ENCODE assay signal across 9 mouse cellular contexts in genomic region chr1:171566777-171567176, GRCm38 (mm10). TPM values are rescaled to one million over a fixed set of nuclear protein-coding genes. Genes with fewer than 3 reads are reported as not detected.
DNase-seq lines count a peak whose midpoint lies in the region; ATAC-seq lines count a peak whose summit lies in the region.
"Had no signal": no experiment of that assay in that cellular context is flagged by ENCODE, and none has a peak within 500 bp of the region (broad histone marks: within the 10 kb centered on the region; RNA-seq: fewer than 3 reads in every experiment).

No protein-coding gene starts in this region.

- H3K36me3 ChIP-seq in embryonic facial prominence, embryonic 11.5 days (replicated peaks; ENCODE audit: control insufficient read depth, insufficient read depth, low read depth, low read length), result no peaks in the 10 kb centered on the region
- no peaks in the 10 kb centered on the region for H3K36me3 ChIP-seq in neural tube, embryonic 11.5 days (ENCODE audit: control insufficient read depth, insufficient read depth, low read length)
- H3K36me3 ChIP-seq: neural tube, embryonic 12.5 days had no signal

- no peaks in the 10 kb centered on the region for H3K4me1 ChIP-seq in embryonic facial prominence, embryonic 11.5 days (ENCODE audit: control insufficient read depth, insufficient read depth, low read length)
- no peaks in the 10 kb centered on the region for H3K4me1 ChIP-seq in neural tube, embryonic 11.5 days (ENCODE audit: control insufficient read depth, insufficient read depth, low read length)
- H3K4me1 ChIP-seq: neural tube, embryonic 12.5 days had no signal

- peak; percentile 59 for DNase-seq in urinary bladder, postnatal 25 days (ENCODE audit: low spot score)
- no peak for DNase-seq in urinary bladder, postnatal 4 days (ENCODE audit: low spot score in 2 of 2)
- peak; percentile 49 for DNase-seq in brain, adult 2 months (ENCODE audit: low read depth, low spot score)
- DNase-seq in embryonic facial prominence, embryonic 11.5 days (ENCODE audit: low spot score), result peak; percentile 75
- peak; percentile 58 for DNase-seq in hindlimb bud, embryonic 11.5 days (ENCODE audit: extremely low spot score, low read depth, low spot score)
- peak; percentile 11 to 19 for DNase-seq in left cerebral cortex, postnatal 36 days (ENCODE audit: low spot score in 2 of 2)
- DNase-seq in neural tube, embryonic 11.5 days (ENCODE audit: low spot score), result peak; percentile 46
- DNase-seq in thymus, postnatal 25 days, result peak; percentile 66

- H3K27me3 ChIP-seq in embryonic facial prominence, embryonic 11.5 days (ENCODE audit: control insufficient read depth, insufficient read depth, low read length), result no peaks in the 10 kb centered on the region
- H3K27me3 ChIP-seq in neural tube, embryonic 11.5 days (ENCODE audit: control insufficient read depth, insufficient read depth, low read length), result no peaks in the 10 kb centered on the region
- H3K27me3 ChIP-seq: neural tube, embryonic 12.5 days had no signal

- no peak overlapping the region for H3K27ac ChIP-seq in embryonic facial prominence, embryonic 11.5 days (replicated peaks; ENCODE audit: low read depth, low read length)
- no peak overlapping the region for H3K27ac ChIP-seq in neural tube, embryonic 11.5 days (ENCODE audit: low read depth, low read length)
- H3K27ac ChIP-seq: neural tube, embryonic 12.5 days had no signal

- intact Hi-C loops in left cerebral cortex, postnatal 36 days (cut with DNase I), result loop anchor here (5.0 to 10.0 kb wide), 2 partner anchors 91 to 192 kb away; partner anchors contain the start of gene Nectin4

- no peak overlapping the region for H3K9ac ChIP-seq in embryonic facial prominence, embryonic 11.5 days (replicated peaks; ENCODE audit: low read length)
- no peak overlapping the region for H3K9ac ChIP-seq in neural tube, embryonic 11.5 days (ENCODE audit: low read length)
- H3K9ac ChIP-seq: neural tube, embryonic 12.5 days had no signal

- 21% methylated on average over 8 of the region's 8 CpGs for WGBS in embryonic facial prominence, embryonic 11.5 days
- WGBS in neural tube, embryonic 11.5 days, result 27% methylated on average over 8 of the region's 8 CpGs

- H3K4me3 ChIP-seq in embryonic facial prominence, embryonic 11.5 days (ENCODE audit: low read depth, low read length), result no peak overlapping the region
- no peak overlapping the region for H3K4me3 ChIP-seq in neural tube, embryonic 11.5 days (ENCODE audit: low read depth, low read length)
- H3K4me3 ChIP-seq: neural tube, embryonic 12.5 days had no signal

- H3K4me2 ChIP-seq in embryonic facial prominence, embryonic 11.5 days (ENCODE audit: low read depth, low read length), result no peak overlapping the region
- no peak overlapping the region for H3K4me2 ChIP-seq in neural tube, embryonic 11.5 days (ENCODE audit: low read depth)
- H3K4me2 ChIP-seq: neural tube, embryonic 12.5 days had no signal

- H3K9me3 ChIP-seq in embryonic facial prominence, embryonic 11.5 days (replicated peaks; ENCODE audit: control insufficient read depth, low read length), result no peaks in the 10 kb centered on the region
- no peaks in the 10 kb centered on the region for H3K9me3 ChIP-seq in neural tube, embryonic 11.5 days (ENCODE audit: control insufficient read depth, low read length)
- H3K9me3 ChIP-seq: neural tube, embryonic 12.5 days had no signal

- 0 out of 2 replicates have a peak, but pooled peaks have one; percentile 20 for ATAC-seq in embryonic facial prominence, embryonic 11.5 days (replicated peaks; ENCODE audit: insufficient number of reproducible peaks, low FRiP score, low TSS enrichment, low read depth)
- peak; percentile 39; the same call in 1 of the 2 replicates for ATAC-seq in neural tube, embryonic 11.5 days (ENCODE audit: insufficient read depth, low FRiP score, low TSS enrichment)

RNA-seq across cellular contexts. Expression of gene Cd244a, which starts 7.8 kb away (rescaled TPM):
- polyA plus RNA-seq in embryonic facial prominence, embryonic 11.5 days (2014; fragmentation: Nextera tagmentation; extraction: Ambion mirVana), result not detected in 2 replicates
- total RNA-seq in left cerebral cortex, postnatal 36 days (2021), result not detected
- polyA plus RNA-seq in neural tube, embryonic 11.5 days (2014; fragmentation: Nextera tagmentation; extraction: Ambion mirVana), result 0.12 TPM in 1 of 2 replicates, not detected in the other
- polyA plus RNA-seq: neural tube, embryonic 12.5 days had no signal

RNA-seq across cellular contexts. Expression of gene Itln1, which starts 31.7 kb away (rescaled TPM):
- polyA plus RNA-seq in embryonic facial prominence, embryonic 11.5 days (2014; fragmentation: Nextera tagmentation; extraction: Ambion mirVana), result not detected in 2 replicates
- total RNA-seq in left cerebral cortex, postnatal 36 days (2021), result not detected
- polyA plus RNA-seq in neural tube, embryonic 11.5 days (2014; fragmentation: Nextera tagmentation; extraction: Ambion mirVana), result not detected in 2 replicates
- polyA plus RNA-seq: neural tube, embryonic 12.5 days had no signal

RNA-seq across cellular contexts. Expression of gene Ly9, which starts 40.4 kb away (rescaled TPM):
- not detected in 2 replicates for polyA plus RNA-seq in embryonic facial prominence, embryonic 11.5 days (2014; fragmentation: Nextera tagmentation; extraction: Ambion mirVana)
- total RNA-seq in left cerebral cortex, postnatal 36 days (2021), result not detected
- polyA plus RNA-seq in neural tube, embryonic 11.5 days (2014; fragmentation: Nextera tagmentation; extraction: Ambion mirVana), result not detected in 2 replicates
- polyA plus RNA-seq: neural tube, embryonic 12.5 days had no signal

Comparison
In these comparisons a context has a peak if more than half of its experiments do, and no peak if none do; other contexts are left out.
1. DNase-seq: peak in urinary bladder, postnatal 25 days (single experiment), brain, adult 2 months (single experiment), embryonic facial prominence, embryonic 11.5 days (single experiment), hindlimb bud, embryonic 11.5 days (single experiment), left cerebral cortex, postnatal 36 days (2 of 2), neural tube, embryonic 11.5 days (single experiment) and thymus, postnatal 25 days (single experiment); none in urinary bladder, postnatal 4 days (0 of 2).